Mouse (Mus musculus) kidney, postnatal 10 days (tissue): ENCODE measurements around the gene Grik5.

Experiments used
- DNase-seq: peaks from one replicate; pipeline ENCODE4 v3.0.0; 2021; ENCODE audit warnings: mixed read lengths

Gene Grik5

DNA sequence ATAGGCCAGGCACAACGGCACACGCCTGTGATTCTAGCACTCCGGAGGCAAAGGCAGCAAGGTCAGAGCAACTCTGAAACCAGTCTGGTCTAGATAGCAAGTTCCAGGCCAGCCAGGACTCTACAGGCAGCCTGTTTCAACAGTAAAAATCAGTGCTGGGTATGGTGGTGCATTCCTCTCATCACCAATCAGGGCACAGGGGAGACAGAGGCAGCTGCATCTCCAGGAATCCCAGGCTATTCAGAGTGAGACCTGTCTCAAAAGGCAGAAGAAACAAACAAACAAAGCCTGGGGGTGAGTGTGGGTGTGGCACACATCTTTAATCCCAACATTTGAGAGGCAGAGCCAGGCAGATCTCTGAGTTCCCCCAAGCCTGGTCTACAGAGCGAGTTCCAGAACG is 88.8 kb downstream of the Grik5 start:
- no peak for DNase-seq

DNA sequence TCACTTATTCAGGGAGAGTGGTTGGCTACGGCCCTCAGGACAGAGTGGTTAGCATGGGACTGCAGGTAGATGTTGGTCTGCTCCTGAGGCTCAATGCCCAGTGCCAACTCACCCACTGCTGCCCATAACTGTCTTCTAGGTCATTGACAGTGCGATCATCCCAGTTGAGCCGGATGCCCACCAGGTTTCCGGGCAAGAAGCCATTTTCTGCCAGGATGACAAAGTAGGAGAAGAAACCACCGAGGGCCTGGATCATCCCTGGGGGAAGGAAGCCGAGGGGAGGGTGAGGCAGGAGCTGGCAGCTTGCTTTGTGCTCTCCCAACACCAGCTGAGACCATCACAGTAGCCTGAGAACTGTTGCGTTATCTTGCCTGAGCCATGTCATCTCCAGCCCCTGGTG is 91.7 kb downstream of the Grik5 start:
- no peak for DNase-seq

DNA sequence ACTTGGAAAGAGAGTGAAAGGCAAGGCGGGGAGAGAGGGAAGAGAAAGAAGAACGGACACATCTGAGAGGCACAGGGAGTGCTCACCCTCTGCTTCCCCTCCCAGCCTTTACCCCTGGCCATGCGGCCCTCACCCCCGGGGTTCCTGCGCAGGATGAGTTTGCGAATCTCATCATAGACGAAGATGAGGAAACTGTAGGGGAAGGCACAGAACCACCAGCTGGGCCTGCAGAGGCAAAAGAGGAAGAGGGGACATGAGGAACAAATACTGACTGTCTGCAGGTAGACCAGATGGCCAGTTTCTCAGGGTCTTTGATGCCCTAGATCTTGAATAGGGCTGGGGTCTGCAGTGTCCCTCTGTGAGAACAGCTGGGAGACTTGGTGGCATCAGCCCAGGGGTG is 93.4 kb downstream of the Grik5 start:
- no peak for DNase-seq

DNA sequence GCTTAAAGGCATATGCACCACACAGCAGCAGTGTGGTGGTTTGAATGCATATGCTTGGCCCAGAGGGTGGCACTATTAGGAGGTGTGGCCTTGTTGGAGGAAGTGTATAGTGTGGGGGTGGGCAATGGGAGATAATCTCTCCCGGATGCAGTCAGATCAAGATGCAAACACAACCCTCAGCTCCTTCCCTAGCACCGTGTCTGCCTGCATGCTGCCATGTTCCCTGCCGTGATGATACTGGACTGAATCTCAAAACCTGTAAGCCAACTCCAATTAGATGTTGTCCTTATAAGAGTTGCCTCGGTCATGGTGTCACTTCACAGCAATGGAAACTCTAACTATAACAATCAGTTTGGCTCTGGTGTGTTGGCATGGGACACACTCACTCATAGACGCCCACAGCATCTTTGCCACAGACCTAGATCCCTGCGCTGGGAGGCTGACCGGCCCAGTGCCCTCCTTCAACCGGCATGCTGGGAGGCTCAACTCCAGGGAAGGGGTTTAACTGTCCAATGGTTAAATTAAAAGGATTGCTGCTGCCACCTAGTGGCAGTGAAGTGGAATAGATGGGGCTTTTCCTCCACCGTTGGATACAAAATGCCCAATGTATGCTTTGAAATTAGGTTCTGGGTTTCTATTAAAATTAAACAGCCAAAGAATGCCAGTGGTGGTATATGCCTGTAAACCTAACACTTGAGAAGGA is 97.1 kb downstream of the Grik5 start:
- DNase-seq, result peak; percentile 34

DNA sequence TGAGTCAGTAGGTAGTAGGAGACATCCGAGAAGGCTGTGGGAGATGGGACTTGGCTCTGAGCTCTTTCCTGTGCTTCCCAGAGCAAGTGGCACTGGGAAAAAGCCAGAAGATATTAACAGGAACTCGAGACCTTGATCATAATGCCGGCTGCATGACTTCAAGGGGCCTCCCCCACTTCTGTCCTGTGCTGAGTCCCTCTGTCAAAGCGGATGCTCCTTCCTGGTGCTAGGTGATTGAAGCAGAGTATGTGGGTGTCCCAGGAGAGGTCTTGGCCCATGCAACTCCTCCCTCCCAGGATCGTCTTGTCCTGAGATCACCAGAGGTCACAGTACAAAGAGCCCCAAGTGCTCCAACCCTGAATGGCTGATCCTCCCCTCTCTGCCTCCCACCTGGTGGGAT is 98.2 kb downstream of the Grik5 start:
- DNase-seq, result no peak

DNA sequence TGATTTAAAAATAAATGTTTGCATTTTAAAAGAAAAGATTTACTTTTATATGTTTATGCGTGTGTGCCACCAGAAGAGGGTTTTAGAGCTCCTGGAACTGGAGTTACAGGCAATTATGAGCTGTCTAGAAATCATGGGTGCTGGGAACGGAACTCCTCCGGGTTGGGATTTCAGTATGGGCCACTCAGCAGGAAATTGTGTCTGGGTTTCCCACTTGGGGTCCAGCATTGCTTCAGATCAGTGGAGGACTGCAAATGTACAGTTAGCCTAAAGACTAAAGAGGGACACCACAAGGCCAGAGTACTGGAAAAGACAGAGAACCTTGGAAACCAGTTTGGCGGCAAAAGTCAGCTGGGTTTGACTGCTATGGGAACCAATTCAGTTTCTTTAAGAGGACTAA is 98.9 kb downstream of the Grik5 start:
- DNase-seq, result no peak

DNA sequence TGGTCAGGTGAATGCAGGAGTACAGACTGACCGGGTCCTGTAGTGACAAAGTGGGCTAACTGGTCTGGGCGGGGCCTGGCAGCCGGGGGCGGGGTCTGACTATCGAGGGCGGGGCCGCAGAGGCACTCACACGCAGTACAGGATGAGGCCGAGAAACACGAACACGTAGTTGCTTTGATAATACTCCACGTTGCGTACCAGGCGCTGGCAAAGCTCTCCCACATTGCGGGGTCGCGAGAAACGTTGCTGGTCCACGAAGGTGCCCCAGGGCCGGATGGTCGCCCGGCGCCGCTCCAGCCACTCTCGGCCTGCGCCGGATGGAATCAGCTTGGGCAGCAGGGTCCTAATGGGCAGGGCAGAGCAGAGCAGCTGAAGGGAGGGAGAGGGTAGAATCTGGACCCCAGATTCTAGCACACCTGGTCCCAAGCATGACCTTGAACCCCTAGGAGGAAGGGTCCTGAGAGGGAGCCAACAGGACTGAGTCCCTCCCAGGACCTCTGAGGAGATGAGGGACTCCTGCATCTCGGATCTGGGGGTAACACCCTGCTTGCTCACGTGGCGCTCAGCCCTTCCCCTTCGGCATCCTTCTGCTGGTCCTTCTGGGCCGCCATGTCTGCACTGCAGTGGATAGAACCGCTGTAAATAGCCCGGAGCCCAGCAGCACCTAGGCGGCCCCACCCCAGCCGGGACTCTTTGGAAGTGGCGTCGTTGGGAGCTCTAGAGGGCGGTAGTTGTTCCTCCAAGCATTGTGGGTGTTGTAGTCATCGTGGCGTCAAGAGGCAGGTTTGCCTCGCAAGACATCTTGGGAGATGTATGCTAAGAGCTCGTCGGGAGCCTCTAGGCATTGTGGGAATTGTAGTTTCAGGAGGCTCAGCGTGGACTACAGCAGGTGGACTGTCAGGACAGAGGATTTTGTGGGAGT is 99.9 kb downstream of the Grik5 start, which contains the start of gene Rabac1:
TSS of gene Rabac1 (minus strand) at position 783 of the 922 bp plus-strand sequence.
- peak; percentile 93 for DNase-seq

DNA sequence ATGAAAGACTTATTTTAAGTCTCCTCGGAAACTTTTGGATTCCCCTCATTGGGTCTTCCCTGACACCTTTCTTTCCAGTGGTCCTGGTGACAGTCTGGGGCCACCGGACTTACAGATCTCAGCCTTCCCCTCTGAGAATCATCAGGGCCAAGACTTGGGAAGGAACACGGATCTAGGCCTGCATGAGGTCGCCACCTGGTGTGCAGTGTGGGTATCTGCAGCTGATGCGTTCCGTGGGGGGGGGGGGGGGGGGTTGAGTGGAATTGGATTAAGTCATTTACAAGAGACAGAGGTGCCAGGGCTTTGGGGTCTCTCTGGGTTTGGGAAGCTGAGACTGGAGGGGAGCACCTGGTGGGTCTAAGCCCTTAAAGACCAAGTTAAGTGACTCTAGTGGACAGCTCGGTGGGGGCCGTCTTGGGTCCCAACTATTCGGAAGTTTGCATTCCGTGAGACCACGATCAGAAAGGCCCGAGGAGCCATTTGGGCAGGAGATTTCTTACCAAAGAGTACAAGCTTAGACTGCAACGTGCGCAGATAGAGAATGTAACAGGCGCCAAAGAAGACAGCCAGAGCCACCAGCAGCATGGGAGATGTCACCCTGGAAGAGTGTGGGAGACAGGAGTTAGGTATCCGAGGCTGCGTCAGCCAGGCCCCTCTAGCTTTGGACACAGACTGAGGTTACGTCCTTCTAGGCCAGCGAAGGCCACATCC is 100.7 kb downstream of the Grik5 start:
- peak; percentile 61 for DNase-seq

DNA sequence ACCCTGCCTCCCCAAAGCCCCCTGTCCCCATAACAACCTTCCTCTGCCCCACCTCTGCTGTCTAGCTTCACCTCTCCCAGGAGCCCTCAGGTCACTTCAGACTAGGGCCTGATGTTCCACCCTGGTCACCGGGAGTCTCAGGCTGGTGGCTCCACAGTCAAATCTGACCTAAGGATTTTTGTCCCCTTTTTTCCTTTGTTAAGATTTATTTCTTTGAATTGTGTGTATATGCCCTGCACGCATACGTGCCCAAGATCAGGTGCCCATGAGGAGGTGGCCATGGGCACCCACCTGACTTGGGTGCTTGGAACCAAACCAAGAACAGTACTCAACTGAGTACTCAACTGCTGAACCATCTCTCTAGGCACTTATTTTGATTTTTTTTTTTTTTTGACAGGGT is 101.8 kb downstream of the Grik5 start:
- no peak for DNase-seq

DNA sequence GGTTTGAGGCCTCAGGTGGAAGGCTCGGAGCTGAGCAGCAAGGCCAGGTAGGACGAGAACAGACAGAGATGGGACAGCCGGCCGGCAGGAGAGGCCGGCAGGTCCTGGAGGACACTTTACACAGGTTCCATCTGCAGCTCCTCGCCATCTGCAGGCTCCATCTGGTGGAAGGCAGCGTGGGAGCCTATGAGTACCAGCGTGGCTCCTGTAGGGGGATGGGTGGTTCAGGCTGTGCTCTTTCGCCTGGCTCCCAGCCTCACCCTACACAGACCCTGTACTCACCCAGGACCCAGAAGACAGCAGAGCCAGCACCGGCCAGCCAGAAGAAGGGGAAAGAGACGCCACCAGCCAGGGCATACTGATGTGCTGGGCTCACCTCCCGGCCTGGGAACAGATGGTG is 102.3 kb downstream of the Grik5 start:
- DNase-seq, result no peak

DNA sequence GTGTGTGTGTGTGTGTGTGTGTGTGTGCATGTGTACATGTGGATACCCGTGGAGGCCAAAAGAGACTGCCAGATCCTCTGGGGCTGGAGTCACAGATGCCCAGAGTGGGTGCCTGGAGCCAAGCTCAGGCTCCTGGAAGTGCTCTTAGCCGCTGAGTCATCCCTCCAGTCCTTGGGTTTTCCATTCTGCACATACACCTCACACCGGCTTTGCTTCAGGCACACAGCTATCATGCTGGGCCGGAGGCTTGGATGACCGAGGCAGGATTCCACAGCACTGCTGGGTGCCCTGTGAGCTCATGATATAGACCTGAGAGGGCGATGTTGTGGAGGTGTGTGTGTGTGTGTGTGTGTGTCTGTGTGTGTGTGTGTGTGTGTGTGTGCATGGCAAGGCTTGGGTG is 103.7 kb downstream of the Grik5 start:
- no peak for DNase-seq

DNA sequence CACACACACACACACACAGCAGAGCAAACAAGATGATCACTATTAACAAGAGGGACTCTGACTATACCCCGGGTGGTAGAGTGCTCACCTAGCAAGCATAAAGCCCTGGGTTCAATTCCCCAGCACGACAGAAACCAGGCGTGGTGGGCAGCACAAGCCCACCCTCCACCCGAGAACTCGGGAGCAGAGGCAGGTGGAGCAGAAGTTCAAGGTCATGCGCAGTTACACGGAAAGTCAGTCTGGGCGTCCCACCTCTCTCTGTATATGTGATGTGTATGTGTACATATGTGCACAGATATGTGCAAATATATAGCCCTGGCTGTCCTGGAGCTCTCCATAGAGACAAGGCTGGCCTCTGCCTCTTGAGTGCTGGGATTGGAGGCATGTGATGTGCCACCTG is 104.2 kb downstream of the Grik5 start:
- DNase-seq, result no peak

DNA sequence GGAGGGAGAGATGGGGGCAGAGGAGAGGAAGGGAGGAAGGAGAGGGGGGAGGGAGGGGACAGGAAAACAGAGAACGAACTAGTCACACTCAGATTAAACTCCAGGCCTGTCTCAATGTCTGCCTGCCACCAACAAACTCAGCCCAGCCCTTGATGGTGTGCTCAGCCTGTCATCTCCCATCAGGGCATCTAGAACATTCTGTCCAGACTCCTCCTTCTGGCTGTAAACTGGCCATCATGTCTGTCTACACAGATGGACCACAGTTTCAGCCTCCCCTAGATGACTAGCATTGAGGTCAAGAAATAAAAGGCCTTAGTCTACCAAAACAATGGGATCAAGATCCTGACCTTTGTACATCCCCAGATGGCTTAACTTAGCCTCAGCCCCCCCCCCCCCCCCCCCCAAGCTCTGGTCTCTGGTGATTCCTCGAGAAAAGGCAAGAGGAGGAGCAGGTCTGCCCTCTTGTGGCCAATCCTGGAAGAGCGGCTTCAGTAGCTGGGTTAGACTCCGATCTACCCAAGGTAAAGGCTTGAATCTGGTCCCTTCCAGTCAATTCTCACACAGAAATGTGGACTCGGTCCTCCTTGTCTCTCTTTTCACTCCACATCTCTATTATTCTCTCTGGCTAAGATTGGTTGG is 107.1 kb downstream of the Grik5 start:
- peak; percentile 91 for DNase-seq

DNA sequence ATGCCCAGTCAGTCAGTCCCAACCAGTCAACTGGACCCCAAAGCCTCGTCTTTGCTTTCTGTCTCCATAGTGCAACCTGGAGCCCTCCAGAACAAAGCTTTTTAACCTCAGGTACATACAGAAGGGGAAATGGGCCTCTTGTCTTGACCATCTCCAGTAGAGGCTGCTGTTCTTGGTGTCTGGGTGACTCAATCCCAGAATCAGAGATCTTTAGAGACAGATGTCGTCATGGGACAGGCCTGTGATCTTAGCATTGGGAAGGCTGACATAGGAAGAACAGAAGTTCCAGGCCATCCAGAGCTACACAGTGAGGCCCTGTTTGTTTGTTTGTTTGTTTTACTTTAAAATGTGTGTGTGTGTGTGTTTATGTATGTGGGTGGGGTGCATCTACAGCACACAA is 107.9 kb downstream of the Grik5 start:
- no peak for DNase-seq
